Mouse (Mus musculus): ENCODE measurements at regions not wholly inside any gene's neighbourhood (a gene's known extent, or its start where the extent isn't known, plus 50 kb on each side); places are given as distances from the start of the nearest gene placed in this dataset.

DNA sequence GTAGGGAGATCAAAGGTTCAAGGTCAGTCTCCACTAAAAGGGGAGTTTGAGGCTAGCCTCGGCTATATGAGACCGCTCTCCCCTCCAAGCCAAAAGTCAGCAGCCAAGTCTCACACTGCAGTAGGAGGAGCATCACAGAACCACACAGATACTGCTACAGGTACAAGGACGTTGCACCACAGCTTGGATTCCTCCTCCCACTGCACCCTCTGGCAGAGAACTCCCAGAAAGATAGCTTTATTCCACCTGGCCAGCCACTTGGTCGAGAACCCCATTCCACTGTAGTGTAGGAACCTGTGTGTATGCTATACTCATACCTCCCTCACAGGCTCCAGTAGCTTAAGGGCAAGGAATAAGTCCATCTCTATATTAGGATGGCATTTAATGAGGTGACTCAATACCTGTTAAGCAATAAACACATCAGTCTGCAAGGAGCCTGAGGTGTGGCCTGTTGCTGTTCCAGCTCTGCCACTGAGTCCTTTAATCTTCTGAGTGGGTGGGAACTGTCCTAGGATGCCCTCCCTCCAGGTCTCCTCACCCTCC lies 254.0 kb downstream of the Sox4 start:
- Histone ChIP-seq H3K9ac (ENCODE audit: low read depth, low read length) (no peak overlapping the region), H3K9me3 (replicated peaks; ENCODE audit: low read length) (no peaks in the 10 kb centered on the region), H3K27me3 (ENCODE audit: insufficient read depth, low read length) (no peaks in the 10 kb centered on the region), H3K4me2 (ENCODE audit: low read length) (no peak overlapping the region), H3K27ac (no peak overlapping the region), H3K4me1 (replicated peaks; ENCODE audit: insufficient read depth, low read length) (0 out of 2 replicates have a peak, but pooled peaks cover 10% of the 10 kb centered on the region), H3K4me3 (replicated peaks; ENCODE audit: low read depth, low read length) (no peak overlapping the region), H3K36me3 (ENCODE audit: insufficient read depth, low read length) (no peaks in the 10 kb centered on the region)
- TF ChIP-seq CTCF (IDR thresholded peaks at IDR 0.05; ENCODE audit: low read depth), result no peak
- no peak for DNase-seq (ENCODE audit: low spot score)
- no peak for ATAC-seq (replicated peaks; ENCODE audit: low FRiP score, low read depth)
- 86% methylated on average over 4 of the region's 4 CpGs for WGBS

DNA sequence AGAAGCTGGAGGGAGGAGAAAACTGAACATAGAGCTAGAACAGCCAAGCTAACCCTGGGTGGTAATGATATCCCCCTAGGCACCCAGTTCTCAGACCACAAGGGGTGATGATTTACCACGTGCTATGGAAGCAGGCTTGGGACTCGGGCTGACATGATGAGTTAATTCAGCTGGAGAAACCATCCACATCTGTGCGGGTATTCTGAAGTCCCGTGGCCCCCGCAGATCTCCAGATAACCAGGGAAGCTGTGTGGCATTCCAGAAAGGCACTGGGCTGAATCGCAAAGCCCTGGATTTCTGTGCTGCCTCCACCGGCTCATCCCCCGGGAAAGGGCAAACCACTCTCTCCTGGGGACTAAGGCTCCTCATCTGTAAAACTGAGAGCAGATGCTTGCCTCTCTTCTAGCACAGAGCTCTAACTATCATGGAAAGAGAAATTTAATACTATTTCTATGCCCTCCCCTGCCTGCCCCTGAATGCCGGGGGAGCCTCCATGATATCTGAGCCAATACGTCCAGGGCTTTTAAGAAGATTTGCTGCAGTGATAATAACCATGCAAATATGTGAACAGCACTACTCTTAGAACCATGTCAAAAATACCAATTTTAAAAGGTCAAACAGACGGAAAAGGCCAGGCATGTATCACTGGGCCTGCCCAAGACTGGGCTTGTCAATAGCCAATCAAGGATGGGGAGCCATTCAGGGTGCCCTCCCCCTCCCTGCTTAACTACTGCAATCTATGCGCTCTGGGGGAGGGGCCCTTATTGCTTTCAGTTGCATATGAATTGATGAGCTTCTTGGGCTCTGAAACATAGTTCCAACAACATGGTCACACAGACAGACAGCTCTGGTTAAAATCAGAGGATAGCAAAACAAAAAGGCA lies 255.5 kb downstream of the Sox4 start:
- Histone ChIP-seq H3K9me3 (replicated peaks; ENCODE audit: low read length) (no peaks in the 10 kb centered on the region), H3K36me3 (ENCODE audit: insufficient read depth, low read length) (no peaks in the 10 kb centered on the region), H3K9ac (ENCODE audit: low read depth, low read length) (no peak overlapping the region), H3K4me2 (ENCODE audit: low read length) (0 out of 2 replicates have a peak overlapping the region, but pooled peaks have one; percentile 5), H3K4me3 (replicated peaks; ENCODE audit: low read depth, low read length) (no peak overlapping the region), H3K27me3 (ENCODE audit: insufficient read depth, low read length) (no peaks in the 10 kb centered on the region), H3K4me1 (replicated peaks; ENCODE audit: insufficient read depth, low read length) (0 out of 2 replicates have a peak, but pooled peaks cover 10% of the 10 kb centered on the region), H3K27ac (peak overlapping the region; percentile 31; the same call in 1 of the 2 replicates)
- WGBS, result 22% methylated on average over 12 of the region's 12 CpGs
- ATAC-seq (replicated peaks; ENCODE audit: low FRiP score, low read depth) (peak; percentile 84), DNase-seq (ENCODE audit: low spot score) (peak; percentile 88)
- TF ChIP-seq CTCF (IDR thresholded peaks at IDR 0.05; ENCODE audit: low read depth), result no peak

DNA sequence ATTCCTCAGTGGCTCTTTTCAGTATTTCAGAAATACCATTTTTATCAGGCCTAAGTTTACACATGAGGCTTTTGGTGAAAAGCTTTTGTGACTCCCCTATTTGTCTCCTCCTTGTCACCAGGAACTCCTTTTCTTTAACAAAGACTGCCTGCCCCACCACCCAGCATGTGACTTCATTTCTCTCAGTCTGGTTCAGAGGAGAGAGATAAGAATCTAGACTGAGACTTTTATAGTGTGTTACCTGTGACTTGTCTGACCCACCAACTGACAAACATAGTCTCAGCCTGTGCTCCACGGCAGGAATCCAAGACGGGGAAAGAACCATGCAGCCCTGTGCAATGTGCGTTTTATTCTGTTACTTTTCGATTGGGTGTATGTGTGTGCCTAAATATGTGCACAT lies 260.4 kb downstream of the Sox4 start:
- Histone ChIP-seq H3K4me2 (ENCODE audit: low read length) (no peak overlapping the region), H3K27me3 (ENCODE audit: insufficient read depth, low read length) (no peaks in the 10 kb centered on the region), H3K4me3 (replicated peaks; ENCODE audit: low read depth, low read length) (no peak overlapping the region), H3K27ac (no peak overlapping the region), H3K9me3 (replicated peaks; ENCODE audit: low read length) (no peaks in the 10 kb centered on the region), H3K9ac (ENCODE audit: low read depth, low read length) (no peak overlapping the region), H3K4me1 (replicated peaks; ENCODE audit: insufficient read depth, low read length) (0 out of 2 replicates have a peak, but pooled peaks cover 7% of the 10 kb centered on the region), H3K36me3 (ENCODE audit: insufficient read depth, low read length) (no peaks in the 10 kb centered on the region)
- 57% methylated on average over 4 of the region's 4 CpGs for WGBS
- DNase-seq (ENCODE audit: low spot score) (no peak), ATAC-seq (replicated peaks; ENCODE audit: low FRiP score, low read depth) (no peak)
- no peak for TF ChIP-seq CTCF (IDR thresholded peaks at IDR 0.05; ENCODE audit: low read depth)

DNA sequence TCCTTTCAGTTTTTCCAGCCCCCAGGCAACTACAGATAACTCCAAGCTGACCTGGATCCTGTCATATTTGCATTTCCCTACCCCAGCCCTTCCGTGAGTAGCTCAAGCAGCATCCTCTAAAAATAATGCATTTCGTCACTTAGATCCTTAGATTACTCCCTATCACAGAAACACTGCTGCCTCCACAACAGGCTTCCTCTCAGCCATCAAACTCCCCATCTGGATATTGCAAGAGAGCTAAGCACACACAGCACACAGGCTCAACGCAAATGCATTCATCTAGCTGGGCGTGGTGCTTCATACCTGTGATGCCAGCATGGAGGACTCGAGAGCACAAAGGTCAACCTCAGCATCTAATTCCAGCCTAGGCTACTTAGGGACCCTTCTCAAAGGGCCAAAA lies 260.9 kb downstream of the Sox4 start:
- 74% methylated on average over 5 of the region's 5 CpGs for WGBS
- H3K27me3 ChIP-seq (ENCODE audit: insufficient read depth, low read length), result no peaks in the 10 kb centered on the region
- ATAC-seq (replicated peaks; ENCODE audit: low FRiP score, low read depth) (no peak), DNase-seq (ENCODE audit: low spot score) (no peak)
- TF ChIP-seq CTCF (IDR thresholded peaks at IDR 0.05; ENCODE audit: low read depth), result no peak
- H3K4me1 ChIP-seq (replicated peaks; ENCODE audit: insufficient read depth, low read length), result 0 out of 2 replicates have a peak, but pooled peaks cover 2% of the 10 kb centered on the region
- H3K9me3 ChIP-seq (replicated peaks; ENCODE audit: low read length), result no peaks in the 10 kb centered on the region
- H3K36me3 ChIP-seq (ENCODE audit: insufficient read depth, low read length), result no peaks in the 10 kb centered on the region
- no peak overlapping the region for H3K4me2 ChIP-seq (ENCODE audit: low read length)
- H3K27ac ChIP-seq, result no peak overlapping the region
- no peak overlapping the region for H3K9ac ChIP-seq (ENCODE audit: low read depth, low read length)
- H3K4me3 ChIP-seq (replicated peaks; ENCODE audit: low read depth, low read length), result no peak overlapping the region

DNA sequence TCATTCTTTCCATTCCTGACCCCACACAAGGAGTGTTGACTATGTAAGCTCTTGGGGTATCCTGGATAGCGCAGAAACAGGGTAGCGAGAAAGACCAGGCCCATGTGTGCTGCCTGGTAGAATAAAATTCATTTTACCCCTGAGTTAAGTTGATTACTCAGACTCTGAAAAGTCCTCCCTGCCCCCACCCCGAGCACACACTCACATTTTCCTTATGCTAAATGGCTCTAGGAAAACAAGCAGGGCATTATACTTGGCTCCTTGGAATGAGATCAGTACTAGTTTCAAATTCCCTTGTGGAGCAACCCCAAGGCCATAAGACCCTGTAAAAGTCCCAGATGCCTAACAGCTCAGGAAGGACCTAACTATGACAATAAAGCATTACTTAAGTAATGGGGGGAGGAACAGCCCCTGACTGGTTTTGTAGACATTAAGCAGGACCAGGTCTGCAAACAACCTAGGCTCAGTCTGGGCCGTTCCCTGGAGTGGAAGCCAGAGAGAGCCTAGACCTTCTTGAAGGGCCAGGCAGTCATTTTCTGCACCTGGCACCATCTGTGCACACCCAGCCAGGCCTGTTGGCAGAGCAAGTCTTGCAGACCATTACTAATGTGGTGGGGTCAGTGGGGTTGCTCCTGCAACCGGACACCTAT lies 262.9 kb downstream of the Sox4 start:
- Histone ChIP-seq H3K27me3 (ENCODE audit: insufficient read depth, low read length) (no peaks in the 10 kb centered on the region), H3K4me2 (ENCODE audit: low read length) (no peak overlapping the region), H3K9me3 (replicated peaks; ENCODE audit: low read length) (no peaks in the 10 kb centered on the region), H3K36me3 (ENCODE audit: insufficient read depth, low read length) (no peaks in the 10 kb centered on the region), H3K4me1 (replicated peaks; ENCODE audit: insufficient read depth, low read length) (no peaks in the 10 kb centered on the region), H3K9ac (ENCODE audit: low read depth, low read length) (no peak overlapping the region), H3K4me3 (replicated peaks; ENCODE audit: low read depth, low read length) (no peak overlapping the region), H3K27ac (0 out of 2 replicates have a peak overlapping the region, but pooled peaks have one; percentile 5)
- ATAC-seq (replicated peaks; ENCODE audit: low FRiP score, low read depth) (no peak; the same call in 1 of the 2 replicates), DNase-seq (ENCODE audit: low spot score) (peak; percentile 53)
- no peak for TF ChIP-seq CTCF (IDR thresholded peaks at IDR 0.05; ENCODE audit: low read depth)
- WGBS, result 62% methylated on average over 5 of the region's 5 CpGs

DNA sequence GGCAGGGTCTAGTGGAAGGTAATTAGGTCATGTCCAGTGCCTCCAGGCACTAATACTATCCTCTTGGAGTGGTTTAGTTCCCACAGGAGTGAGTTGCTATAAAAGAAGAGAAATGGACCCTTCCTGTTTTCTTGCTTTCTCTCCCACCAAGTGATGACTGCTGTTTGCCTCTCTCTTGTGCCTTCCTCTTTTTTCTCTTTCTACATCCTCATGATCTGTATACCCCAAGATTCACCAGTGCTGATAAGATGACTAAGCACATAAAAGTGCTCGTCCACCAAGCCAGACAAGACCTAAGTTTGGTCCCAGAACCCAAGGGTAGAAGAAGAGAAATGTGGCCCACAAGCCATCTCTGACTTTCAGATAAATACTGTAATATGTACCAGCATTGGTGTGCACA lies 265.7 kb downstream of the Sox4 start:
- Histone ChIP-seq H3K4me1 (replicated peaks; ENCODE audit: insufficient read depth, low read length) (no peaks in the 10 kb centered on the region), H3K27me3 (ENCODE audit: insufficient read depth, low read length) (no peaks in the 10 kb centered on the region), H3K4me3 (replicated peaks; ENCODE audit: low read depth, low read length) (no peak overlapping the region), H3K36me3 (ENCODE audit: insufficient read depth, low read length) (no peaks in the 10 kb centered on the region), H3K9me3 (replicated peaks; ENCODE audit: low read length) (no peaks in the 10 kb centered on the region), H3K9ac (ENCODE audit: low read depth, low read length) (no peak overlapping the region), H3K27ac (no peak overlapping the region), H3K4me2 (ENCODE audit: low read length) (no peak overlapping the region)
- DNase-seq (ENCODE audit: low spot score), result no peak
- no peak for TF ChIP-seq CTCF (IDR thresholded peaks at IDR 0.05; ENCODE audit: low read depth)
- ATAC-seq (replicated peaks; ENCODE audit: low FRiP score, low read depth), result no peak
- 93% methylated on average over 1 of the region's 1 CpGs for WGBS
